Mouse (Mus musculus) heart, embryonic 10.5 days (tissue): Measurements from ENCODE around the gene Piwil1. TPM values are rescaled to one million over a fixed set of nuclear protein-coding genes. Genes with fewer than 3 reads are reported as not detected.
A peak's percentile ranks its signal among the peaks of the same experiment; 100 is the strongest.

Source experiments
- DNase-seq: peaks from one replicate; pipeline ENCODE4 v3.0.0-alpha.2; 2017; ENCODE audit warnings: low spot score
- H3K27ac ChIP-seq: fragments of 300-500 bp; sonication (generic); 2 replicates; pipeline ENCODE4 v1.5.1; 2016; ENCODE audit warnings: mild to moderate bottlenecking
- H3K27me3 ChIP-seq: fragments of 300-500 bp; sonication (generic); 2 replicates; pipeline ENCODE4 v1.6.1; 2016; ENCODE audit warnings: mild to moderate bottlenecking; ENCODE audit not compliant: poor library complexity, insufficient read depth, severe bottlenecking
- H3K36me3 ChIP-seq: fragments of 300-500 bp; sonication (generic); 2 replicates; pipeline ENCODE4 v1.6.1; 2016; ENCODE audit warnings: mild to moderate bottlenecking, moderate library complexity
- H3K4me1 ChIP-seq: fragments of 300-500 bp; sonication (generic); 2 replicates; pipeline ENCODE4 v1.6.1; 2016; ENCODE audit warnings: mild to moderate bottlenecking
- H3K4me3 ChIP-seq: fragments of 300-500 bp; sonication (generic); 2 replicates; pipeline ENCODE4 v1.5.1; 2016; ENCODE audit warnings: mild to moderate bottlenecking, moderate library complexity
- H3K9me3 ChIP-seq: fragments of 300-500 bp; sonication (generic); 2 replicates; pipeline ENCODE4 v1.6.1; 2016; ENCODE audit warnings: mild to moderate bottlenecking, moderate library complexity
- WGBS: fragments of 180-500 bp; shearing (Covaris S2); methylation state at CpG from one replicate; pipeline ENCODE4 v1.1.7; 2016; 5-methylcytosine and 5-hydroxymethylcytosine counted together
- polyA plus RNA-seq: library from polyadenylated mRNA; unstranded; fragments of >200 nt; fragmentation: Nextera tagmentation; extraction: Ambion mirVana; gene quantifications from 2 replicates; pipeline ENCODE4 v1.2.1, GENCODE M21; 2016

Gene Piwil1
- polyA plus RNA-seq, result not detected in 2 replicates

DNA sequence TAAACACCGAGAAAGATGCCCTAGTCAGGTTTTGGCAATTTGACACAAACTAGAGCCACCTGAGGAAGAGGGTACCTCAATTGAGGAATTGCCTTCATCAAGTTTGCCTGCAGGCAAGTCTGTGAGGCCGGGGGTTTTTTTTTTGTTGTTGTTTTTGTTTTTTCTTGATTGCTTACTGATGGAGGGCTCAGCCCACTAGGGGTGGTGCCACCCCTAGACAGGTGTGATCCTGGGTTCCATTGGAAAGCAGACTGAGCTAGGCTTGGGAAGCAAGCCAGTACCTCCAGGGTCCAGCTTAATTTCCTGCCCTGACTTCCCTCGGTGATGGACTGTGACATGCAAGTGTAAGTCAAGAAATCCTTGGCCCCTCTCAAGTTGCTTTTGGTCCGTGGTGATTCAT, at the start of gene Piwil1:
Gene Piwil1, plus strand, starts transcription at position 301 of the 400 bp plus-strand sequence.
- H3K36me3 ChIP-seq, result no peaks in the 10 kb centered on the region
- WGBS, result 72% methylated on average over 4 of the region's 4 CpGs
- H3K4me1 ChIP-seq, result peaks cover 3% of the 10 kb centered on the region; the same call in 1 of the 2 replicates
- DNase-seq, result no peak
- H3K27ac ChIP-seq, result no peak within 1 kb of the TSS
- no peaks in the 10 kb centered on the region for H3K27me3 ChIP-seq
- H3K9me3 ChIP-seq, result no peaks in the 10 kb centered on the region
- H3K4me3 ChIP-seq, result no peak within 1 kb of the TSS

DNA sequence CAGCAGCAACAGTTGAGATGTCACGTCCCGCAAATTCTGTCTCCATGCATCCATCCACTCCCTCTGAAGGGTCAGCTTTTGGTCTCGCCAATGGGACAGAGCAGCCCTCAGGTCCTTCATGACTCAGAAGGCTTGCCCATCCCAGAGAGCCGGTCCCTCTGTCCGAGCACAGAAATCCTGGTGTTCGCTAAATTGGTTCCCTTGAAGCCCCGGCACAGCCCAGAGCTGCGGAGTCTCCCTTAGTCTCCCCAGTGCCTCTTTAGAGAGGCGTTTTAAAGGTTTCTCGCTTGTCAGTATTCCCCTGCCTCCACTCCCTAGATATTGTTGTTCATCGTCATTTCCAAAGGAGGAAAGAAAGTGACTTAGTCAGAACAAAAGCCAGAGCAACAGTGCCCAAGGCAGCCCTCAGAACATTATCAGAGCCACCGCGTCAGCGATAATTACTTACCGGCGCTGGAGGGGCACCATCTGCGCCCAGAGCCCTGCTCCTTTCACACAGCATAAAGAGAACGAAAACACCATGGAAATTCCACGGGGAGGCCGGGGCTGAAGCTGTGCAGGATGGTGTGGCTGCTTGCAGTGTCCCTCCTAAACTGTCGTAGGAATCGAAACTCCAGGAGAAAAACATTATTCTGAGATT, 45.7 kb upstream of the Piwil1 start:
- Histone ChIP-seq H3K9me3 (no peaks in the 10 kb centered on the region), H3K36me3 (no peaks in the 10 kb centered on the region), H3K4me1 (0 out of 2 replicates have a peak, but pooled peaks cover 5% of the 10 kb centered on the region), H3K27ac (no peak overlapping the region), H3K4me3 (0 out of 2 replicates have a peak overlapping the region, but pooled peaks have one; percentile 4), H3K27me3 (0 out of 2 replicates have a peak, but pooled peaks cover 7% of the 10 kb centered on the region)
- WGBS, result 50% methylated on average over 22 of the region's 22 CpGs
- no peak for DNase-seq

DNA sequence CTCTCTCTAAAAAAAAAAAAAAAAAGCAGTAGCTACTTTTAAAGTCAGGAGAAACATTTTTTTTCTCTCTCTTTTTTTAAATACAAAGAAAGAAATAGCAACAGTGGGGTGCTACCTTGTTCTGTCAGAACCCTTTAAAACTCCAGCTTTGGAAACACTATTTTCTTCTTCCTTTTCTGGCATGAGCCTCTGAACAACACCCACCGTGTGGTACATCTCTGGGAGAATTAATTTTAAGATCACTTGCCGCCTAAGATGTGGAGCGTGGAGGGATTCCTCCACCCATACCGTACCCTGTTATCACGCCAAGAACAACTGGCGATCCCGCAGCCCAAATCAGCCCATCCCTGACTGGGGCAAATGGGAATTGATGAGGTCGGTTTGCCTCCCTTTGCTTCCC, 42.2 kb upstream of the Piwil1 start:
- no peaks in the 10 kb centered on the region for H3K36me3 ChIP-seq

GRCm38 (mm10) chr5:128662881-128663280, 39.4 kb upstream of the Piwil1 start:
- Histone ChIP-seq H3K4me3 (no peak overlapping the region), H3K4me1 (no peaks in the 10 kb centered on the region), H3K27ac (no peak overlapping the region), H3K36me3 (no peaks in the 10 kb centered on the region), H3K27me3 (0 out of 2 replicates have a peak, but pooled peaks cover 7% of the 10 kb centered on the region), H3K9me3 (peaks cover 5% of the 10 kb centered on the region; the same call in 1 of the 2 replicates)
- DNase-seq, result no peak
- 87% methylated on average over 6 of the region's 6 CpGs for WGBS

More for the DNA sequence above, 42.2 kb upstream of the Piwil1 start:
- 0 out of 2 replicates have a peak, but pooled peaks cover 5% of the 10 kb centered on the region for H3K4me1 ChIP-seq
- no peak overlapping the region for H3K4me3 ChIP-seq
- WGBS, result 47% methylated on average over 8 of the region's 8 CpGs
- H3K27me3 ChIP-seq, result 0 out of 2 replicates have a peak, but pooled peaks cover 7% of the 10 kb centered on the region
- H3K27ac ChIP-seq, result no peak overlapping the region
- peaks cover 5% of the 10 kb centered on the region; the same call in 1 of the 2 replicates for H3K9me3 ChIP-seq
- no peak for DNase-seq

DNA sequence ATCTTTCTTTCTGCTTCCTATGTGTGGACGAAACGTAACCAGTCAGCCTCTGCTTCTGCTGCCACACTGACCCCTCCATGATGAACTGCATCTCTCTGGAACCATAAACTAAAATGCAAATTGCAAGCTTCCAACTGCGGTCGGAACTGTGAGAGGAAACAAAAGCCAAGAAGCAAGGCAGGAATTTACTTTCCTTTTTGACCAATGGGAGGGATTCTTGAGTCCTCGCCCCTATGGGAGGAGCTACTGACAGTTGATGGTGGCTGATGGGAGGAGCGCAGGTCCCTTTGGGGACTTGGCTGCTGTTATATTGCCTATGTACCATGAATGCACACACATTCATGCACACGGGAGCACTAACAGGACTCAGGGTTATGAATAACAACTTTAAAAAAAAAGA, 38.3 kb upstream of the Piwil1 start:
- H3K4me1 ChIP-seq, result no peaks in the 10 kb centered on the region
- H3K9me3 ChIP-seq, result peaks cover 5% of the 10 kb centered on the region; the same call in 1 of the 2 replicates
- WGBS, result 79% methylated on average over 7 of the region's 7 CpGs
- no peak overlapping the region for H3K4me3 ChIP-seq
- no peak overlapping the region for H3K27ac ChIP-seq
- H3K27me3 ChIP-seq, result 0 out of 2 replicates have a peak, but pooled peaks cover 7% of the 10 kb centered on the region
- no peak for DNase-seq
- no peaks in the 10 kb centered on the region for H3K36me3 ChIP-seq

DNA sequence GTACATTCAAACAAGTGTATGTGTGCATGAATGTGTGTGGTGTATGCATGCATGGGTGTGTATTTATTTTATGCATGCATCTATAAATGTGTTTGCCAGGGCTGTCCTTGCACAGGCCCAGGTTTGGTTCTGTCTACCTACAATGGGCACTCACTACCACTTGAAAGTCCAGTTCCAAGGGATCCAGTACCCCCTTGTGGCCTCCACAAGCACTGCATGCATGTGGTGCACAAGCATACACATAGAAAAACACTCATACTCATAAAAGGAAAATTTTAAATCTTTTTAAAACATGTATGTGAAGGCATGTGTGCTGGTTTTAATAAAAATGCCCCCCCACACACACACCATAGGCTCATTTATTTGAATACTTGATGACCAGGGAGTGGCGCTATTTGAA, 37.3 kb upstream of the Piwil1 start:
- Histone ChIP-seq H3K27ac (no peak overlapping the region), H3K9me3 (peaks cover 5% of the 10 kb centered on the region; the same call in 1 of the 2 replicates), H3K4me1 (no peaks in the 10 kb centered on the region), H3K4me3 (no peak overlapping the region), H3K27me3 (no peaks in the 10 kb centered on the region), H3K36me3 (no peaks in the 10 kb centered on the region)
- WGBS, result 90% methylated on average over 1 of the region's 1 CpGs
- DNase-seq, result no peak

- H3K27ac ChIP-seq, result no peak overlapping the region
- no peaks in the 10 kb centered on the region for H3K36me3 ChIP-seq
- H3K4me3 ChIP-seq, result no peak overlapping the region
- no peaks in the 10 kb centered on the region for H3K4me1 ChIP-seq
- no peak for DNase-seq
- H3K9me3 ChIP-seq, result peaks cover 9% of the 10 kb centered on the region; the same call in 1 of the 2 replicates
- no peaks in the 10 kb centered on the region for H3K27me3 ChIP-seq
- WGBS, result 70% methylated on average over 7 of the region's 7 CpGs
Observed at GRCm38 (mm10) chr5:128667303-128667702, 35.0 kb upstream of the Piwil1 start.

GRCm38 (mm10) chr5:128674124-128674523, 28.2 kb upstream of the Piwil1 start:
- 0 out of 2 replicates have a peak, but pooled peaks cover 6% of the 10 kb centered on the region for H3K9me3 ChIP-seq
- no peak overlapping the region for H3K4me3 ChIP-seq

GRCm38 (mm10) chr5:128677373-128677772, 25.0 kb upstream of the Piwil1 start:
- Histone ChIP-seq H3K4me3 (no peak overlapping the region), H3K36me3 (no peaks in the 10 kb centered on the region), H3K27ac (no peak overlapping the region), H3K9me3 (0 out of 2 replicates have a peak, but pooled peaks cover under 1% of the 10 kb centered on the region), H3K4me1 (no peaks in the 10 kb centered on the region), H3K27me3 (no peaks in the 10 kb centered on the region)
- WGBS, result 88% methylated on average over 4 of the region's 4 CpGs
- DNase-seq, result no peak

More at GRCm38 (mm10) chr5:128674124-128674523, 28.2 kb upstream of the Piwil1 start:
- Histone ChIP-seq H3K27ac (no peak overlapping the region), H3K4me1 (no peaks in the 10 kb centered on the region), H3K27me3 (no peaks in the 10 kb centered on the region), H3K36me3 (no peaks in the 10 kb centered on the region)
- WGBS, result 74% methylated on average over 9 of the region's 9 CpGs
- no peak for DNase-seq

DNA sequence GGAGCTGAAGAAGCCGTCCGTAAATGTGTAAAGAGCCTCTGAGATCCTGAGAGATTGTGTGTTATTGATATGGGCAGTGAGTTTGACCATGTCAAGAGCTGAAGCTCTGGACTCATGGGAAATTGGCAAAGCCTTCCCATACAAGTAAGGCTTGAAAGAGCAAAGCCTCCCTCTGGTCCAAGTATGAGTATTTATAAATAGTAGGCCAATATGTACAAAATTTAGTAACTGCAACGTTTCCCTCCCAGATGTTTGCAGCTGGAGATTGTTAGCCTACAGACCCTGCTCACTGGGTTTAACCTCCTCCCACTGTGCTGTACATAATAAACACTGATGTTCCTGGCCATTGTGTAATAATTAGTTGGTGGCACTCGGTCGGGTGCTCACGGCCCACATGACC, 24.5 kb upstream of the Piwil1 start:
- DNase-seq, result no peak
- 85% methylated on average over 6 of the region's 6 CpGs for WGBS

GRCm38 (mm10) chr5:128681456-128681855, 20.9 kb upstream of the Piwil1 start:
- Histone ChIP-seq H3K27me3 (no peaks in the 10 kb centered on the region; the same call in 1 of the 2 replicates), H3K4me3 (no peak overlapping the region), H3K4me1 (no peaks in the 10 kb centered on the region)

More for the DNA sequence above, 24.5 kb upstream of the Piwil1 start:
- H3K9me3 ChIP-seq, result no peaks in the 10 kb centered on the region
- no peaks in the 10 kb centered on the region for H3K36me3 ChIP-seq
- no peak overlapping the region for H3K4me3 ChIP-seq
- no peak overlapping the region for H3K27ac ChIP-seq
- H3K27me3 ChIP-seq, result no peaks in the 10 kb centered on the region
- no peaks in the 10 kb centered on the region for H3K4me1 ChIP-seq

GRCm38 (mm10) chr5:128684192-128684591, 18.1 kb upstream of the Piwil1 start:
- Histone ChIP-seq H3K4me3 (no peak overlapping the region), H3K4me1 (no peaks in the 10 kb centered on the region), H3K9me3 (peaks cover 5% of the 10 kb centered on the region; the same call in 1 of the 2 replicates), H3K27ac (no peak overlapping the region), H3K27me3 (no peaks in the 10 kb centered on the region; the same call in 1 of the 2 replicates), H3K36me3 (no peaks in the 10 kb centered on the region)
- 29% methylated on average over 10 of the region's 10 CpGs for WGBS
- DNase-seq, result no peak

More at GRCm38 (mm10) chr5:128681456-128681855, 20.9 kb upstream of the Piwil1 start:
- Histone ChIP-seq H3K9me3 (peaks cover 3% of the 10 kb centered on the region; the same call in 1 of the 2 replicates), H3K36me3 (no peaks in the 10 kb centered on the region), H3K27ac (no peak overlapping the region)
- DNase-seq, result no peak
- 29% methylated on average over 5 of the region's 5 CpGs for WGBS

- H3K4me3 ChIP-seq, result no peak overlapping the region
Observed at GRCm38 (mm10) chr5:128684621-128685020, 17.7 kb upstream of the Piwil1 start.

More at GRCm38 (mm10) chr5:128684621-128685020, 17.7 kb upstream of the Piwil1 start:
- WGBS, result 32% methylated on average over 15 of the region's 15 CpGs
- H3K4me1 ChIP-seq, result no peaks in the 10 kb centered on the region
- no peaks in the 10 kb centered on the region; the same call in 1 of the 2 replicates for H3K27me3 ChIP-seq
- no peak overlapping the region for H3K27ac ChIP-seq
- H3K36me3 ChIP-seq, result no peaks in the 10 kb centered on the region
- no peak for DNase-seq
- peaks cover 5% of the 10 kb centered on the region; the same call in 1 of the 2 replicates for H3K9me3 ChIP-seq
